In the genomic region with DNA sequence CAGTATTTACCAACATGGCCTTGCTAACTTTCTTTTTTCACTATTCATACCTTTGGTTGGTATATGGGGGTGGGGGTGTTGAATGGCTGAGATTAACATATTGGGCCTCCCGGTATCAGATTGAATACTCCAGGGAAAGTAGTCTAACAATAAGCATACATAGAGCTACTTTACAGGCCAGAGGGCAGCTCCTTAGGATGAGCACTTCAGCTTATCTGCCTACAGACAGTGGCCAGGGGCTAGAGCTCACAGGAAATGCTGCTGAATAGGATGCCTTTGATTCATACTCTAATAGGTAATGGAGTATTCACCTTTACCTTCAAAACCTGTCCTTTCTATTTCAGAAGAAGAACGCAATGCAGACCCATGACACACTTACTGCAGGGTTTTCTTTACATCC, we compare ENCODE assay signal across 21 mouse cellular contexts.
"Had no signal": no experiment of that assay in that cellular context is flagged by ENCODE, and none has a peak within 500 bp of the region (broad histone marks: within the 10 kb centered on the region; RNA-seq: fewer than 3 reads in every experiment).

No protein-coding gene starts in this region.

- H3K4me2 ChIP-seq: limb, embryonic 15.5 days; liver, embryonic 12.5 days; liver, embryonic 15.5 days; midbrain, embryonic 11.5 days; neural tube, embryonic 12.5 days; neural tube, embryonic 15.5 days had no signal

- H3K27me3 ChIP-seq: limb, embryonic 15.5 days; liver, embryonic 12.5 days; liver, embryonic 15.5 days; neural tube, embryonic 12.5 days; neural tube, embryonic 15.5 days had no signal

- H3K27ac ChIP-seq: kidney, postnatal 0 days; layer of hippocampus, adult 2 months; liver, embryonic 12.5 days; liver, embryonic 15.5 days; neural tube, embryonic 12.5 days; neural tube, embryonic 15.5 days; stomach, postnatal 0 days had no signal

- H3K9ac ChIP-seq: limb, embryonic 15.5 days; liver, embryonic 12.5 days; liver, embryonic 15.5 days; neural tube, embryonic 12.5 days; neural tube, embryonic 15.5 days had no signal

- H3K4me3 ChIP-seq: layer of hippocampus, adult 2 months; limb, embryonic 15.5 days; liver, embryonic 12.5 days; liver, embryonic 15.5 days; neural tube, embryonic 12.5 days; neural tube, embryonic 15.5 days had no signal

- DNase-seq: kidney, adult 2 months; kidney, postnatal 25 days; layer of hippocampus, adult 9-11 months; lung, adult 2 months; lung, postnatal 14 days; lung, postnatal 4 days; right cerebral cortex, adult 18-20 months; right cerebral cortex, postnatal 14 days; right cerebral cortex, postnatal 4 days; thymus, adult 2 months; thymus, postnatal 14 days; thymus, postnatal 4 days had no signal

- H3K9me3 ChIP-seq: limb, embryonic 15.5 days; liver, embryonic 12.5 days; liver, embryonic 15.5 days; neural tube, embryonic 12.5 days; neural tube, embryonic 15.5 days had no signal

- ATAC-seq: liver, embryonic 12.5 days had no signal
